20 mouse cellular contexts compared by ENCODE assay signal in genomic region chr12:37988066-37988591, GRCm38 (mm10).
DNase-seq lines count a peak whose midpoint lies in the region; ATAC-seq and TF ChIP-seq lines count a peak whose summit lies in the region.
"Had no signal": no experiment of that assay in that cellular context is flagged by ENCODE, and none has a peak within 500 bp of the region (broad histone marks: within the 10 kb centered on the region; RNA-seq: fewer than 3 reads in every experiment).

No protein-coding gene starts in this region.

- DNase-seq in forebrain, embryonic 14.5 days (ENCODE audit: low spot score): peak; percentile 84
- DNase-seq in forebrain, embryonic 11.5 days (ENCODE audit: low spot score): no peak
- DNase-seq in brain, adult 2 months (ENCODE audit: low read depth, low spot score): peak; percentile 77
- peak; percentile 69 for DNase-seq in cerebellum, adult 11-12 months
- DNase-seq in cerebellum, postnatal 25 days: peak; percentile 82 to 89
- no peak for DNase-seq in testis, postnatal 10 days (ENCODE audit: low spot score)
- no peak for DNase-seq in liver, postnatal 0 days
- no peak for DNase-seq in urinary bladder, postnatal 4 days (ENCODE audit: low spot score in 2 of 2)
- DNase-seq: B cell, adult 2 months; heart, postnatal 10 days; layer of hippocampus, postnatal 36 days; lung, embryonic 14.5 days; lung, postnatal 4 days; right cerebral cortex, postnatal 14 days had no signal

- H3K4me3 ChIP-seq in forebrain, embryonic 14.5 days (ENCODE audit: low read depth, low read length): no peak overlapping the region
- H3K4me3 ChIP-seq in forebrain, embryonic 11.5 days (ENCODE audit: low read depth, low read length): no peak overlapping the region
- H3K4me3 ChIP-seq in liver, postnatal 0 days (ENCODE audit: low read depth, low read length): no peak overlapping the region
- H3K4me3 ChIP-seq: heart, embryonic 10.5 days; hindbrain, embryonic 13.5 days; midbrain, embryonic 10.5 days; neural tube, embryonic 13.5 days had no signal

- no peaks in the 10 kb centered on the region for H3K27me3 ChIP-seq in forebrain, embryonic 14.5 days (replicated peaks; ENCODE audit: control insufficient read depth, insufficient read depth, low read length)
- no peaks in the 10 kb centered on the region for H3K27me3 ChIP-seq in forebrain, embryonic 11.5 days (ENCODE audit: control insufficient read depth, insufficient read depth, low read length)
- no peaks in the 10 kb centered on the region for H3K27me3 ChIP-seq in liver, postnatal 0 days (ENCODE audit: insufficient read depth, low read length)
- H3K27me3 ChIP-seq: hindbrain, embryonic 13.5 days; neural tube, embryonic 13.5 days; Patski had no signal

- no peak overlapping the region for H3K27ac ChIP-seq in forebrain, embryonic 14.5 days (ENCODE audit: low read depth, low read length)
- H3K27ac ChIP-seq in forebrain, embryonic 11.5 days (ENCODE audit: low read depth, low read length): no peak overlapping the region
- H3K27ac ChIP-seq in liver, postnatal 0 days (ENCODE audit: low read depth): no peak overlapping the region
- H3K27ac ChIP-seq: heart, embryonic 10.5 days; hindbrain, embryonic 13.5 days; midbrain, embryonic 10.5 days; neural tube, embryonic 13.5 days had no signal

- no peak for TF ChIP-seq EP300 in liver, postnatal 0 days (IDR thresholded peaks at IDR 0.05; ENCODE audit: low read depth)

- no peak for TF ChIP-seq CTCF in liver, postnatal 0 days (IDR thresholded peaks at IDR 0.05; ENCODE audit: low read depth)

- no peaks in the 10 kb centered on the region for H3K9me3 ChIP-seq in forebrain, embryonic 14.5 days (replicated peaks; ENCODE audit: control insufficient read depth, low read length)
- no peaks in the 10 kb centered on the region for H3K9me3 ChIP-seq in forebrain, embryonic 11.5 days (ENCODE audit: control insufficient read depth, low read length)
- H3K9me3 ChIP-seq in liver, postnatal 0 days (ENCODE audit: low read length): no peaks in the 10 kb centered on the region
- H3K9me3 ChIP-seq: heart, embryonic 10.5 days; hindbrain, embryonic 13.5 days; midbrain, embryonic 10.5 days; neural tube, embryonic 13.5 days had no signal

- no peak overlapping the region for H3K9ac ChIP-seq in forebrain, embryonic 14.5 days (ENCODE audit: low read length)
- no peak overlapping the region for H3K9ac ChIP-seq in forebrain, embryonic 11.5 days (ENCODE audit: low read length)
- no peak overlapping the region for H3K9ac ChIP-seq in liver, postnatal 0 days (replicated peaks)
- H3K9ac ChIP-seq: hindbrain, embryonic 13.5 days; lung, embryonic 14.5 days; neural tube, embryonic 13.5 days had no signal

- H3K4me1 ChIP-seq in forebrain, embryonic 14.5 days (ENCODE audit: control insufficient read depth, insufficient read depth, low read length): peaks cover 3% of the 10 kb centered on the region; the same call in 1 of the 2 replicates
- no peaks in the 10 kb centered on the region for H3K4me1 ChIP-seq in forebrain, embryonic 11.5 days (replicated peaks; ENCODE audit: control insufficient read depth, insufficient read depth, low read length)
- no peaks in the 10 kb centered on the region for H3K4me1 ChIP-seq in liver, postnatal 0 days (ENCODE audit: insufficient read depth)
- H3K4me1 ChIP-seq: heart, embryonic 10.5 days; hindbrain, embryonic 13.5 days; midbrain, embryonic 10.5 days; neural tube, embryonic 13.5 days had no signal

- peak; percentile 88 for ATAC-seq in forebrain, embryonic 14.5 days
- no peak for ATAC-seq in forebrain, embryonic 11.5 days (replicated peaks; ENCODE audit: low FRiP score)
- ATAC-seq in liver, postnatal 0 days: no peak
- ATAC-seq: intestine, embryonic 16.5 days; Patski had no signal

- no peak overlapping the region for H3K4me2 ChIP-seq in forebrain, embryonic 14.5 days (ENCODE audit: low read length)
- no peak overlapping the region for H3K4me2 ChIP-seq in forebrain, embryonic 11.5 days (ENCODE audit: low read depth, low read length, severe bottlenecking)
- no peak overlapping the region for H3K4me2 ChIP-seq in liver, postnatal 0 days (ENCODE audit: low read depth, low read length)
- H3K4me2 ChIP-seq: hindbrain, embryonic 13.5 days; lung, embryonic 14.5 days; neural tube, embryonic 13.5 days had no signal

- 14% methylated on average over 1 of the region's 1 CpGs for WGBS in forebrain, embryonic 14.5 days
- WGBS in forebrain, embryonic 11.5 days: 46% methylated on average over 1 of the region's 1 CpGs
- WGBS in liver, postnatal 0 days (ENCODE audit: insufficient replicate concordance): 74% methylated on average over 1 of the region's 1 CpGs

- H3K36me3 ChIP-seq in forebrain, embryonic 14.5 days (ENCODE audit: control insufficient read depth, insufficient read depth, low read length): no peaks in the 10 kb centered on the region
- H3K36me3 ChIP-seq in forebrain, embryonic 11.5 days (ENCODE audit: control insufficient read depth, insufficient read depth, low read length): no peaks in the 10 kb centered on the region
- no peaks in the 10 kb centered on the region for H3K36me3 ChIP-seq in liver, postnatal 0 days (replicated peaks; ENCODE audit: insufficient read depth, low read length)
- H3K36me3 ChIP-seq: heart, embryonic 10.5 days; hindbrain, embryonic 13.5 days; midbrain, embryonic 10.5 days; neural tube, embryonic 13.5 days had no signal

Comparison
In these comparisons a context has a peak if more than half of its experiments do, and no peak if none do; other contexts are left out.
1. DNase-seq: peak in forebrain, embryonic 14.5 days (single experiment), brain, adult 2 months (single experiment), cerebellum, adult 11-12 months (single experiment) and cerebellum, postnatal 25 days (2 of 2); none in forebrain, embryonic 11.5 days (single experiment), testis, postnatal 10 days (single experiment), liver, postnatal 0 days (single experiment) and urinary bladder, postnatal 4 days (0 of 2).